Mouse (Mus musculus): ENCODE results near the gene Slc39a10.
A peak's percentile ranks its signal among the peaks of the same experiment; 100 is the strongest.

- TF ChIP-seq ZNF384 (IDR thresholded peaks at IDR 0.05; ENCODE audit: low read depth, low read length) (no peak), HCFC1 (IDR thresholded peaks at IDR 0.05; ENCODE audit: borderline replicate concordance, insufficient read depth, low read length) (no peak), CHD2 (IDR thresholded peaks at IDR 0.05; ENCODE audit: low read depth, low read length) (no peak), MAFK (IDR thresholded peaks at IDR 0.05; ENCODE audit: insufficient read depth, low read depth, low read length) (peak; percentile 78)
Measured at GRCm38 (mm10) chr1:46910154-46910553, 17.5 kb upstream of the Slc39a10 start.
